Mouse (Mus musculus): ENCODE data around the gene Slc16a6. TPM values are rescaled to one million over a fixed set of nuclear protein-coding genes. Genes with fewer than 3 reads are reported as not detected.

The Slc16a6 gene
- polyA plus RNA-seq, 1 experiment from 2014 or later: 4.4 TPM

- ATAC-seq (no peak), DNase-seq (ENCODE audit: low spot score) (no peak)
- no peaks in the 10 kb centered on the region for H3K4me1 ChIP-seq (ENCODE audit: control insufficient read depth, insufficient read depth, low read length)
- H3K27ac ChIP-seq (ENCODE audit: low read depth, low read length): no peak overlapping the region
- no peak overlapping the region for H3K4me2 ChIP-seq (ENCODE audit: low read length)
- no peaks in the 10 kb centered on the region for H3K27me3 ChIP-seq (replicated peaks; ENCODE audit: control insufficient read depth, insufficient read depth, low read length)
- H3K4me3 ChIP-seq (ENCODE audit: low read depth, low read length): no peak overlapping the region
- no peaks in the 10 kb centered on the region for H3K36me3 ChIP-seq (ENCODE audit: control insufficient read depth, insufficient read depth, low read length)
- 40% methylated on average over 16 of the region's 16 CpGs for WGBS
- H3K9ac ChIP-seq (ENCODE audit: low read length): no peak overlapping the region
- no peaks in the 10 kb centered on the region for H3K9me3 ChIP-seq (replicated peaks; ENCODE audit: control insufficient read depth, low read length)
Measured at GRCm38 (mm10) chr11:109419961-109420566, 53.3 kb downstream of the Slc16a6 start.

DNA sequence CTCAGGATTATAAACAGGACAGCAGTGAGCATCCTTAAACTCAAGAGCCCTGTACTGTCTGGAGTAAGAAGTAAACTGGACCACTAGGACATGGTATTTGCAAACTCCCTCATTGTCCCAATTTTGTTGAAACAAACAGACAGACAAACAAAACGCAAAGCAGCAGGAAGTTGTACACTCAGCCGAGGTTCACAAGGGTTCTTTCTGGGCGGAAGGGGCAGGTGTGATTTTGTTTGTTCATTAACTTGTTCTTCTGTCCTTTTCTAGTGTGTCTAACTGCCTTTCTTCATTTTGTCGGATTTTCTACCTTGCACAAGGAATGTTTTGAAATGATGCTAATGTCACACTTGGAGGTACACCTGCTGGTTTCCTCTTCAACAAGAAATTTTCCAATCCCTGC lies 53.9 kb downstream of the Slc16a6 start:
- Histone ChIP-seq H3K36me3 (ENCODE audit: control insufficient read depth, insufficient read depth, low read length) (no peaks in the 10 kb centered on the region), H3K4me2 (ENCODE audit: low read length) (no peak overlapping the region), H3K9me3 (replicated peaks; ENCODE audit: control insufficient read depth, low read length) (no peaks in the 10 kb centered on the region), H3K9ac (ENCODE audit: low read length) (no peak overlapping the region), H3K27me3 (replicated peaks; ENCODE audit: control insufficient read depth, insufficient read depth, low read length) (no peaks in the 10 kb centered on the region), H3K27ac (ENCODE audit: low read depth, low read length) (no peak overlapping the region), H3K4me1 (ENCODE audit: control insufficient read depth, insufficient read depth, low read length) (no peaks in the 10 kb centered on the region), H3K4me3 (ENCODE audit: low read depth, low read length) (no peak overlapping the region)
- 42% methylated on average over 4 of the region's 4 CpGs for whole genome bisulfite sequencing
- no peak for ATAC-seq
- DNase-seq (ENCODE audit: low spot score): no peak

DNA sequence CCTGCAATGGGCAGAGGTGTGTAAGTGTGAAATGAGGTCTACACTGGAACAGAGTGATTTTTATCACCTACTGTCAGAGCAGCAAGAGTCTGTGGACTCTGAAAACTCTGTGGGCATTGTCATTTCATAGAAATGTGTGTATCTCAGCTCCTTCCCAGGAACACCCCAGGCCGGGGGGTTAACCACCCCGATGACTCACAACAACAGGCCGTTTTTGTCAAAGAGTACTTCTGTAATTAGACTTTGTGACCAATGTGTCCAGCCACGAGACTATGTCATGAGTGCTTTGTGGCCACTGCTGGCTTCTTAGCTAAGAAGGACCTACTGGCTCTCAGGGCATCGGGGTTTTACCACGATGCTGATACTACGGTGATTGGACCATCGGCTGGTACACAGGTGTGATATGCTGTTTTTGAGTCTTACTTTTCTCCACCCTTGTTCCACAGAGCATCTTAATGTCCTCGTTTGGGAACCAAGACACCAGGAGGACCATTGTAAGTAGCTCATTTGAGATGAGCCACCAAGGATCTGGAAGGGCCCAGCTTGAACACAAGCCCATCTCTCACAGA lies 55.8 kb downstream of the Slc16a6 start:
- ATAC-seq: no peak
- Histone ChIP-seq H3K9me3 (replicated peaks; ENCODE audit: control insufficient read depth, low read length) (no peaks in the 10 kb centered on the region), H3K4me2 (ENCODE audit: low read length) (no peak overlapping the region), H3K27me3 (replicated peaks; ENCODE audit: control insufficient read depth, insufficient read depth, low read length) (no peaks in the 10 kb centered on the region), H3K9ac (ENCODE audit: low read length) (no peak overlapping the region), H3K27ac (ENCODE audit: low read depth, low read length) (no peak overlapping the region), H3K36me3 (ENCODE audit: control insufficient read depth, insufficient read depth, low read length) (no peaks in the 10 kb centered on the region), H3K4me1 (ENCODE audit: control insufficient read depth, insufficient read depth, low read length) (no peaks in the 10 kb centered on the region), H3K4me3 (ENCODE audit: low read depth, low read length) (no peak overlapping the region)
- DNase-seq (ENCODE audit: low spot score): no peak
- WGBS: 90% methylated on average over 9 of the region's 9 CpGs

- Histone ChIP-seq H3K4me2 (ENCODE audit: low read length) (no peak overlapping the region), H3K4me3 (ENCODE audit: low read depth, low read length) (no peak overlapping the region), H3K27me3 (replicated peaks; ENCODE audit: control insufficient read depth, insufficient read depth, low read length) (no peaks in the 10 kb centered on the region), H3K9ac (ENCODE audit: low read length) (no peak overlapping the region), H3K27ac (ENCODE audit: low read depth, low read length) (no peak overlapping the region), H3K4me1 (ENCODE audit: control insufficient read depth, insufficient read depth, low read length) (no peaks in the 10 kb centered on the region), H3K9me3 (replicated peaks; ENCODE audit: control insufficient read depth, low read length) (no peaks in the 10 kb centered on the region), H3K36me3 (ENCODE audit: control insufficient read depth, insufficient read depth, low read length) (no peaks in the 10 kb centered on the region)
- ATAC-seq (no peak), DNase-seq (ENCODE audit: low spot score) (no peak)
- WGBS: 90% methylated on average over 8 of the region's 8 CpGs
Measured at GRCm38 (mm10) chr11:109416709-109417420, 56.5 kb downstream of the Slc16a6 start.

- no peaks in the 10 kb centered on the region for H3K27me3 ChIP-seq (replicated peaks; ENCODE audit: control insufficient read depth, insufficient read depth, low read length)
- 88% methylated on average over 5 of the region's 5 CpGs for WGBS
- ATAC-seq (no peak), DNase-seq (ENCODE audit: low spot score) (no peak)
- no peaks in the 10 kb centered on the region for H3K9me3 ChIP-seq (replicated peaks; ENCODE audit: control insufficient read depth, low read length)
- no peak overlapping the region for H3K4me2 ChIP-seq (ENCODE audit: low read length)
- no peak overlapping the region for H3K9ac ChIP-seq (ENCODE audit: low read length)
- H3K4me3 ChIP-seq (ENCODE audit: low read depth, low read length): no peak overlapping the region
- H3K36me3 ChIP-seq (ENCODE audit: control insufficient read depth, insufficient read depth, low read length): no peaks in the 10 kb centered on the region
- H3K4me1 ChIP-seq (ENCODE audit: control insufficient read depth, insufficient read depth, low read length): no peaks in the 10 kb centered on the region
- no peak overlapping the region for H3K27ac ChIP-seq (ENCODE audit: low read depth, low read length)
Measured at GRCm38 (mm10) chr11:109414802-109415201, 58.6 kb downstream of the Slc16a6 start.

DNA sequence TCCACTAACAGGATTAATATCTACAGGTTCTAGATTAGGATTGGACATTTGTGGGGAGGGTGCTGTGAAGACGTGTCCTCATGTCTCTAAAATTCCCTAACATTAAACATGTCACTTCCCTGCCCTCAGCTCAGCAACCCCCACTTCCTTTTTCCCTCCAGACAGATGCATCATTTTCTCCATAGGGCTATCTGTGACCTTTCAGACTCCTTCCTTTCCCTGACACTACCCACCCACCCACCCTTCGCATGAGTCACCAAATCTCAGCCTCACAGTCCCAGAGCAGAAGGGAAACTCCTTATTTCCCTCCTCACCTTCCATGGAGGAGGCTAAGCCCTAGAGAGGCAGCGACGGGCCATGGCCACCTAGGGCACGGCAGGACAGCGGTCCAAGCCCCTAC lies 59.8 kb downstream of the Slc16a6 start, which contains the start of gene 9930022D16Rik:
Gene 9930022D16Rik, plus strand, starts transcription at position 301 of the 400 bp plus-strand sequence.
- Histone ChIP-seq H3K9me3 (replicated peaks; ENCODE audit: control insufficient read depth, low read length) (no peaks in the 10 kb centered on the region), H3K4me2 (ENCODE audit: low read length) (no peak within 1 kb of the TSS), H3K4me1 (ENCODE audit: control insufficient read depth, insufficient read depth, low read length) (no peaks in the 10 kb centered on the region), H3K9ac (ENCODE audit: low read length) (no peak within 1 kb of the TSS), H3K4me3 (ENCODE audit: low read depth, low read length) (no peak within 1 kb of the TSS), H3K27ac (ENCODE audit: low read depth, low read length) (no peak within 1 kb of the TSS), H3K27me3 (replicated peaks; ENCODE audit: control insufficient read depth, insufficient read depth, low read length) (no peaks in the 10 kb centered on the region), H3K36me3 (ENCODE audit: control insufficient read depth, insufficient read depth, low read length) (no peaks in the 10 kb centered on the region)
- DNase-seq (ENCODE audit: low spot score) (no peak), ATAC-seq (no peak)
- WGBS: 88% methylated on average over 5 of the region's 6 CpGs

DNA sequence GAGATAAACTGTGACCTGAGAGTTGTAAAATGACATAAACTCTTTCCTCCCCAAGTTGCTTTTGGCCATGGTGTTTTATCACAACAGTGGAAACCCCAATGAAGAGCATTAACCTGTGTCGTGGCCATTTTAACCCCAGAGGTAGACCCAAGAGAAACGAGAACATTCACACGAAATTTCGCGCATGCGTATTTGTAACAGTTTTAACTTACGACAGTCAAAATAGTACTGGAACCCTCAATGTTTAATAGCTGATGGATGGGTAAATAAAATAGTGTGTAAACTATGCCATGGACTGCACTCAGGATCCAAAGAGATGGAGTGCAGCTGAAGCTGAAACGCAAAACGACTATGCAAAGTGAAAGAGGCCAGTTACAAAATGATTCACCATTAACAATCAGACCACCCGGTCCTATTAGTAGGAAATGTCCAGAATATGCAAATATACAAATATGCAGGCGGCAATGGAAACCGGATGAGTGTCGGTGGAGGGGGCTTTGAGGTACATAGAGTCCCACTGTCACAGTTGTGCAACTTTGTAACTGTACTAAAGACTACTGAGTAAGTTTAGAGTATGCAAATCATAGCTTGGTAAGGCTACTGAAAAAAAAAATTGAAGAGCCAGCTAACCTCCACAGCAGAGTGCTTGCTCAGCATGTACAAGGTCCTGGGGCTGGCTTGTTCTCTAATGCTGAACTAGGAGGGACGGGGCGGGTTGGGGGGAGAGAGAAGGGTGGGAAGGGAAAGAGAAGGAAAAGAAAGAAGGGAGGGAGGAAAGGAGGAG lies 63.0 kb downstream of the Slc16a6 start:
- no peaks in the 10 kb centered on the region for H3K9me3 ChIP-seq (replicated peaks; ENCODE audit: control insufficient read depth, low read length)
- WGBS: 91% methylated on average over 15 of the region's 15 CpGs
- H3K27me3 ChIP-seq (replicated peaks; ENCODE audit: control insufficient read depth, insufficient read depth, low read length): no peaks in the 10 kb centered on the region
- ATAC-seq (no peak), DNase-seq (ENCODE audit: low spot score) (no peak)
- H3K9ac ChIP-seq (ENCODE audit: low read length): no peak overlapping the region
- H3K4me3 ChIP-seq (ENCODE audit: low read depth, low read length): no peak overlapping the region
- no peaks in the 10 kb centered on the region for H3K36me3 ChIP-seq (ENCODE audit: control insufficient read depth, insufficient read depth, low read length)
- H3K4me1 ChIP-seq (ENCODE audit: control insufficient read depth, insufficient read depth, low read length): no peaks in the 10 kb centered on the region
- no peak overlapping the region for H3K27ac ChIP-seq (ENCODE audit: low read depth, low read length)
- no peak overlapping the region for H3K4me2 ChIP-seq (ENCODE audit: low read length)

DNA sequence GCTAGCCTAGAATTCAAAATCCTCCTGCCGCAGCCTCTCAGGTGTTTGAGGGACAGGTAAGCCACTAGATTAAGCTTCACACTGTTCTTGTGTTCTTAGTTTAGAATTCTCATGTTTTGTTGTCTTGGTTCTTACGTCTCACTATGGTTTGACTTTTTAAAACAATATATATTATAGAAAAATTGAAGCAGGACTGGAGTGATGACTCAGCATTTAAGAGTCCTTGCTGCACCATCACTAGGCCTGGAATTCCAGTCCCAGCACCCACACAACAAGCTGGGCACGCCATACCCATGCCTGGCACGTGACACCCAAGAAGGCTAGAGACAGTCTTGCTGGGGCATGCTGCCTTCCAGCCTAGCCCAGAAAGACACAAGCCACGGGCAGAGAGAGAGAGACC lies 67.0 kb downstream of the Slc16a6 start:
- 89% methylated on average over 5 of the region's 5 CpGs for WGBS
- ATAC-seq (no peak), DNase-seq (ENCODE audit: low spot score) (no peak)
- no peak overlapping the region for H3K9ac ChIP-seq (ENCODE audit: low read length)
- H3K4me3 ChIP-seq (ENCODE audit: low read depth, low read length): no peak overlapping the region
- no peak overlapping the region for H3K4me2 ChIP-seq (ENCODE audit: low read length)
- H3K27me3 ChIP-seq (replicated peaks; ENCODE audit: control insufficient read depth, insufficient read depth, low read length): no peaks in the 10 kb centered on the region
- H3K9me3 ChIP-seq (replicated peaks; ENCODE audit: control insufficient read depth, low read length): no peaks in the 10 kb centered on the region
- H3K4me1 ChIP-seq (ENCODE audit: control insufficient read depth, insufficient read depth, low read length): no peaks in the 10 kb centered on the region
- no peak overlapping the region for H3K27ac ChIP-seq (ENCODE audit: low read depth, low read length)
- H3K36me3 ChIP-seq (ENCODE audit: control insufficient read depth, insufficient read depth, low read length): no peaks in the 10 kb centered on the region
